Mouse (Mus musculus): Measurements from ENCODE around the gene Prkch. TPM values are rescaled to one million over a fixed set of nuclear protein-coding genes. Genes with fewer than 3 reads are reported as not detected.

Prkch gene
- polyA plus RNA-seq, 2 experiments: 1.1 to 1.6 TPM

- H3K9me3 ChIP-seq (ENCODE audit: control insufficient read depth, low read length): no peaks in the 10 kb centered on the region
- H3K4me1 ChIP-seq (replicated peaks; ENCODE audit: control insufficient read depth in 2 of 2, insufficient read depth in 2 of 2, low read length in 1 of 2): no peaks in the 10 kb centered on the region
- TF ChIP-seq EP300 (IDR thresholded peaks at IDR 0.05; ENCODE audit: low read depth): no peak
- TF ChIP-seq CTCF (IDR thresholded peaks at IDR 0.05; ENCODE audit: low read depth): no peak
- H3K4me2 ChIP-seq (ENCODE audit: low read depth): no peak overlapping the region
- 60% methylated on average over 7 of the region's 7 CpGs for WGBS (ENCODE audit: insufficient replicate concordance)
- DNase-seq (ENCODE audit: low read depth in 3 of 3, low spot score in 3 of 3): no peak
- H3K36me3 ChIP-seq (replicated peaks; ENCODE audit: control insufficient read depth, insufficient read depth, low read depth): no peaks in the 10 kb centered on the region
- no peak overlapping the region for H3K4me3 ChIP-seq (ENCODE audit: insufficient read depth in 1 of 2, low read depth in 2 of 2, low read length in 2 of 2)
- no peak overlapping the region for H3K27ac ChIP-seq
- no peaks in the 10 kb centered on the region for H3K27me3 ChIP-seq (ENCODE audit: control insufficient read depth, insufficient read depth, low read length)
- ATAC-seq (ENCODE audit: insufficient read depth): no peak
- H3K9ac ChIP-seq (replicated peaks): no peak overlapping the region
Measured at GRCm38 (mm10) chr12:73732862-73733261, 148.3 kb downstream of the Prkch start.

DNA sequence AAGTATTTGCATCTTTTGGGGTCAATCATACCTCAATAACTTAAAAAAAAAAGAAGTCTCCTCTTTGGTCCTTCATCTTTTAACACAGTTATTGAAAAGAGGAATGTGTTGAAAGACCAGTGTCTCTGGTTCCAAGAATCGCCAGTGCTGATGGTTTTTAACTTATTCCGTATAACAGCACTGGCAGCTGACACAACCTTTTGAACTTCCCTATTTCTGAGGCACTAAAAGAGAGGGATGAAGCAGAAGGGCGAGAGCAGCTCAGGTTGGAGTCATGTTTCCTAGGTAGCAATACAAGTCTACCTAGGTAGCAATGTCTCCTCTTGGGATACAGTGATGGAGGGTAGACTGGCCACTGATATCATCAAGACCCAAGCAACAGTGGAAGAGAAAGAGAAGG is 152.3 kb downstream of the Prkch start:
- 30% methylated on average over 3 of the region's 3 CpGs for WGBS (ENCODE audit: insufficient replicate concordance)
- no peaks in the 10 kb centered on the region for H3K36me3 ChIP-seq (replicated peaks; ENCODE audit: control insufficient read depth, insufficient read depth, low read depth)
- H3K27ac ChIP-seq: no peak overlapping the region
- H3K4me2 ChIP-seq (ENCODE audit: low read depth): no peak overlapping the region
- ATAC-seq (ENCODE audit: insufficient read depth) (no peak), DNase-seq (ENCODE audit: low read depth in 3 of 3, low spot score in 3 of 3) (no peak)
- no peaks in the 10 kb centered on the region for H3K27me3 ChIP-seq (ENCODE audit: control insufficient read depth, insufficient read depth, low read length)
- no peak for TF ChIP-seq CTCF (IDR thresholded peaks at IDR 0.05; ENCODE audit: low read depth)
- TF ChIP-seq EP300 (IDR thresholded peaks at IDR 0.05; ENCODE audit: low read depth): no peak
- H3K4me1 ChIP-seq (replicated peaks; ENCODE audit: control insufficient read depth in 2 of 2, insufficient read depth in 2 of 2, low read length in 1 of 2): no peaks in the 10 kb centered on the region
- no peak overlapping the region for H3K4me3 ChIP-seq (ENCODE audit: insufficient read depth in 1 of 2, low read depth in 2 of 2, low read length in 2 of 2)
- no peaks in the 10 kb centered on the region for H3K9me3 ChIP-seq (ENCODE audit: control insufficient read depth, low read length)
- no peak overlapping the region for H3K9ac ChIP-seq (replicated peaks)

GRCm38 (mm10) chr12:73739611-73740219 is 155.1 kb downstream of the Prkch start:
- TF ChIP-seq CTCF (IDR thresholded peaks at IDR 0.05; ENCODE audit: low read depth) (no peak), EP300 (IDR thresholded peaks at IDR 0.05; ENCODE audit: low read depth) (no peak)
- H3K9me3 ChIP-seq (ENCODE audit: control insufficient read depth, low read length): no peaks in the 10 kb centered on the region
- WGBS (ENCODE audit: insufficient replicate concordance): 65% methylated on average over 6 of the region's 6 CpGs
- H3K27me3 ChIP-seq (ENCODE audit: control insufficient read depth, insufficient read depth, low read length): no peaks in the 10 kb centered on the region
- ATAC-seq (ENCODE audit: insufficient read depth) (no peak), DNase-seq (ENCODE audit: low read depth in 3 of 3, low spot score in 3 of 3) (no peak)
- H3K4me2 ChIP-seq (ENCODE audit: low read depth): no peak overlapping the region
- H3K4me3 ChIP-seq (ENCODE audit: insufficient read depth in 1 of 2, low read depth in 2 of 2, low read length in 2 of 2): no peak overlapping the region
- no peak overlapping the region for H3K9ac ChIP-seq (replicated peaks)
- H3K27ac ChIP-seq: no peak overlapping the region
- H3K36me3 ChIP-seq (replicated peaks; ENCODE audit: control insufficient read depth, insufficient read depth, low read depth): no peaks in the 10 kb centered on the region
- H3K4me1 ChIP-seq (replicated peaks; ENCODE audit: control insufficient read depth in 2 of 2, insufficient read depth in 2 of 2, low read length in 1 of 2): no peaks in the 10 kb centered on the region

DNA sequence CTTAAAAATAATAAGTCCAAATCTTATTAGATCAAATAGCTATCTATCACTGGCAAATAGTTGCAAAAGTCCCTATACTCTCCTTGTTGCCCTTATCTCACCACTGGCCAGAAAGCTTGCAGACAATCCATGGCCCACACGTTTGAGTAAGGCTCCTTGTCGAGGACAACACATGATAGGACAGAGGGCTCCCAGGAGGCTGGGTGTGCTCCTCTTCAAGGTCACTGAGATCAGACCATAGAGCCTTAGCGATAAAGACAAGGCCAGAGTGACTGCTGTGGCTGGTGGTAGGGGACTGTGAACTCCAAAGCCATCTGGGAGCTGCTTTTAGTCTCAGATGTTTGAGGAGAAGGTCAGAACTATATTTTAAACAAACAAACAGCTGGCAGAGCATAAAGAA is 158.0 kb downstream of the Prkch start:
- no peak overlapping the region for H3K27ac ChIP-seq
- H3K27me3 ChIP-seq (ENCODE audit: control insufficient read depth, insufficient read depth, low read length): no peaks in the 10 kb centered on the region
- H3K4me3 ChIP-seq (ENCODE audit: insufficient read depth in 1 of 2, low read depth in 2 of 2, low read length in 2 of 2): no peak overlapping the region
- TF ChIP-seq EP300 (IDR thresholded peaks at IDR 0.05; ENCODE audit: low read depth): no peak
- TF ChIP-seq CTCF (IDR thresholded peaks at IDR 0.05; ENCODE audit: low read depth): no peak
- no peaks in the 10 kb centered on the region for H3K36me3 ChIP-seq (replicated peaks; ENCODE audit: control insufficient read depth, insufficient read depth, low read depth)
- 27% methylated on average over 3 of the region's 3 CpGs for WGBS (ENCODE audit: insufficient replicate concordance)
- no peaks in the 10 kb centered on the region for H3K9me3 ChIP-seq (ENCODE audit: control insufficient read depth, low read length)
- DNase-seq (ENCODE audit: low read depth in 3 of 3, low spot score in 3 of 3) (no peak), ATAC-seq (ENCODE audit: insufficient read depth) (no peak)
- H3K9ac ChIP-seq (replicated peaks): no peak overlapping the region
- H3K4me1 ChIP-seq (replicated peaks; ENCODE audit: control insufficient read depth in 2 of 2, insufficient read depth in 2 of 2, low read length in 1 of 2): no peaks in the 10 kb centered on the region
- no peak overlapping the region for H3K4me2 ChIP-seq (ENCODE audit: low read depth)

DNA sequence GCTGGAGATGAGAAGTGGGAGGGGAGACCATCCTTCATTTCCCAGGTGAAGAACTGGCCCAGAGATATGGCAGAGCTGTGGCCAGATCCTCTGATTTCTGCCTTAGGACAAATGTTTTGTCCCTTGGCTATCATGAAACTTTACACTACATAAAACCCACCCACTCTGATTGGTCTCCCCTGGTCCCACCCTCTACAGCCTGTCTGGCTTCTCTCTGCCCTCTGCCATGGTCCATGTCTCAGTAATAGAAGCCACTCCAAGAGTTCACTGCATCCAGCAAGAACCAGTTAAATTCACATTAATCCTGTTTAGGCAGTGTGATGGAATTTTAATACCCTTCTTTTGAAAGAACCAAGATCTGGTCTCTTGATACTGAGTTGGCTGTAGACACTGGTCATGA is 158.5 kb downstream of the Prkch start:
- no peak overlapping the region for H3K4me3 ChIP-seq (ENCODE audit: insufficient read depth in 1 of 2, low read depth in 2 of 2, low read length in 2 of 2)
- no peak overlapping the region for H3K4me2 ChIP-seq (ENCODE audit: low read depth)
- no peak for TF ChIP-seq CTCF (IDR thresholded peaks at IDR 0.05; ENCODE audit: low read depth)
- TF ChIP-seq EP300 (IDR thresholded peaks at IDR 0.05; ENCODE audit: low read depth): no peak
- H3K36me3 ChIP-seq (replicated peaks; ENCODE audit: control insufficient read depth, insufficient read depth, low read depth): no peaks in the 10 kb centered on the region
- H3K27me3 ChIP-seq (ENCODE audit: control insufficient read depth, insufficient read depth, low read length): no peaks in the 10 kb centered on the region
- DNase-seq (ENCODE audit: low read depth in 3 of 3, low spot score in 3 of 3): no peak
- no peak overlapping the region for H3K9ac ChIP-seq (replicated peaks)
- ATAC-seq (ENCODE audit: insufficient read depth): no peak
- no peaks in the 10 kb centered on the region for H3K4me1 ChIP-seq (replicated peaks; ENCODE audit: control insufficient read depth in 2 of 2, insufficient read depth in 2 of 2, low read length in 1 of 2)
- no peaks in the 10 kb centered on the region for H3K9me3 ChIP-seq (ENCODE audit: control insufficient read depth, low read length)
- H3K27ac ChIP-seq: no peak overlapping the region
